Mouse (Mus musculus) kidney, adult 2 months (tissue): ENCODE results near the gene Ctsd. TPM values are rescaled to one million over a fixed set of nuclear protein-coding genes. Genes with fewer than 3 reads are reported as not detected.

ENCODE experiments used
- DNase-seq: peaks from one replicate; pipeline ENCODE4 v3.0.0; 2021
- H3K27ac ChIP-seq: fragments of 200-500 bp; 2 replicates; pipeline ENCODE4 v1.5.1; 2012; ENCODE audit warnings: low read depth, low read length, control low read depth, inconsistent platforms; ENCODE audit not compliant: insufficient read depth
- H3K27me3 ChIP-seq: fragments of 200-500 bp; replicated peaks from 2 replicates; pipeline ENCODE4 v1.6.1; 2012; ENCODE audit warnings: mild to moderate bottlenecking, moderate library complexity, low read length, inconsistent platforms; ENCODE audit not compliant: control insufficient read depth, insufficient read depth
- H3K36me3 ChIP-seq: fragments of 200-500 bp; 2 replicates; pipeline ENCODE4 v1.6.1; 2012; ENCODE audit warnings: mild to moderate bottlenecking, moderate library complexity, low read length, inconsistent platforms; ENCODE audit not compliant: control insufficient read depth, insufficient read depth
- H3K4me1 ChIP-seq: fragments of 200-500 bp; 2 replicates; pipeline ENCODE4 v1.6.1; 2011; ENCODE audit warnings: low read length; ENCODE audit not compliant: control insufficient read depth, insufficient read depth
- H3K4me3 ChIP-seq: fragments of 200-500 bp; 2 replicates; pipeline ENCODE4 v1.5.1; 2011; ENCODE audit warnings: mild to moderate bottlenecking, low read depth, low read length, control low read depth; ENCODE audit not compliant: insufficient read depth
- CTCF ChIP-seq: fragments of 200-500 bp; conservative IDR thresholded peaks from 2 replicates; pipeline ENCODE4 v1.5.1; 2011; ENCODE audit warnings: low read depth, mild to moderate bottlenecking, control low read depth, low read length, moderate library complexity, mixed read lengths; ENCODE audit not compliant: insufficient read depth, insufficient read length
- POLR2A ChIP-seq: fragments of 200-500 bp; IDR thresholded peaks from one replicate; pipeline ENCODE4 v1.6.1; 2011; ENCODE audit warnings: low read depth, low read length, control low read depth
- WGBS: fragments of 180-500 bp; shearing (Covaris S2); methylation state at CpG from one replicate; pipeline ENCODE4 v1.1.7; 2018; 5-methylcytosine and 5-hydroxymethylcytosine counted together
- polyA plus RNA-seq: library from polyadenylated mRNA; depleted of rRNA; stranded (reverse); fragments of >200 nt; gene quantifications from 2 replicates; pipeline ENCODE4 v1.2.3, GENCODE M21; 2012

Gene Ctsd
- polyA plus RNA-seq, 1 experiment, result 830 TPM

DNA sequence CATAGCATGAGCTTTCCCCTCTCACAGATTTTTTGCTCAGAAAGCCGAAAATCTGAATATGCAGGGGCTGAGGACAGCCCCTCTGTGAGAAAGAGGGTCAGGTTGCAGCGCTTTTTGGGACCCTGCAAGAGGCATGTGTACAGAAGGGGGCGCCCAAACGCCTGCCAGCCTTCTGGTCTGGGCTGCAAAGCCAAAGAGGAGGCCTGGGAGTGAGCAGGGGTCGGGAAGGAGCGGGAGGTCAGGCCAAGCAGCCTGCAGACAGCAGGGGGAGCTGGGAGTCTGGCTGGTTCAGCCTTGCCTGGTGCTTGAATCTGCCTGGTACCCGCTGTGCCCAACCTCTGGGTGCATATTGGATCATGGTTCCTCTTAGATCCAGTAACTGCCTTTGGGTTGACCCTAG, 40.4 kb upstream of the Ctsd start:
- DNase-seq, result no peak
- H3K4me1 ChIP-seq, result no peaks in the 10 kb centered on the region
- WGBS, result 54% methylated on average over 7 of the region's 7 CpGs
- no peaks in the 10 kb centered on the region for H3K36me3 ChIP-seq
- no peaks in the 10 kb centered on the region for H3K27me3 ChIP-seq
- H3K27ac ChIP-seq, result no peak overlapping the region
- TF ChIP-seq CTCF, result 0 out of 2 replicates have a peak, but pooled peaks have one; percentile 11
- no peak for TF ChIP-seq POLR2A
- no peak overlapping the region for H3K4me3 ChIP-seq

DNA sequence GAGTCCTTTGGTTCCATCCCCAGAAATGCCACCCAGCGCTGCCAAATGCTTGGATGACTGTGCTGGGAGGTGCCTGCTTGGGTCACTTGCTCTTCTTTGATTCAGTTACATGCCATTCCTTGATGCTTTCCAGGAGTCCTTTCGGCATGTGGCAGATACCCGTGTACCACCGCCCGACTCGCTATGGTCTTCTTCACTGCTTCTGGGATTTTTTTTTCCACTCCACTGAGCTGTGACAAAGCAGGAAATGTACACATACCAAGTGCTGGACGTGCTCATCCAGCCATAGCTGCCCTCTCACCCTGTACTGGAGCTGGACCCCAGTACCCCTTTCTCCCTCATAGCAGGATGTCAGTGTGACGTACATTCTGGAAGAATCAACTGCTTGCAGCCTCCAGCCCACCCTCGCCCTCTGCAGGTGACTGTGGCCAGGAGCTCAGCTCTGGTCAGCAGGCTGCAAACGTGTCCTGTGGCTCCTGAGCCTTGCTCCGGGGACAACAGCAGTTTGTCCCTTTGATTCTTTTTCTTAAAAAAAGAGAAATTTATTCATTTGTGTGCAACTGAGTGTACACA, 37.9 kb upstream of the Ctsd start:
- Histone ChIP-seq H3K4me1 (no peaks in the 10 kb centered on the region), H3K4me3 (no peak overlapping the region), H3K27ac (no peak overlapping the region), H3K36me3 (no peaks in the 10 kb centered on the region), H3K27me3 (no peaks in the 10 kb centered on the region)
- DNase-seq, result peak; percentile 40
- 31% methylated on average over 11 of the region's 11 CpGs for WGBS
- TF ChIP-seq POLR2A, result no peak
- peak; percentile 62 for TF ChIP-seq CTCF

DNA sequence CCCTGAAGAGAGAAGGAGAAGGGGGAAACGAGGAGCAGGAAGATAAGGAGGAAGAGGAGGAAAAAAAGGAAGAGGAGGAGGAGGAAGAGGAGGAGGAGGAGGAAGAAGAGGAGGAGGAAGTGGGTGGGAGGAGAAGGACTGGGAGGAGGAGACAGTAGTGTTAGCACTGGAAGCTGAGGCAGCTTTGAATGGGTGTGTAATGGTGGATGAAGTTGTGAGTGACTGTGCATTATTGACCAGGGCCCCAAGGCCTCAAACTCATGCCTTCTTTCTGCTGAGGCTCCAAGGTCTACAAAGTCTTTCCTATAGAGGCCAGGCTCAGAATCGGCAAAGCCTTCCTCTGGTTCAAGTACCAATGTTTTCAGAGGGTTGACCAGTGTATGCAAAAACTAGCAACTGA, 34.0 kb upstream of the Ctsd start:
- DNase-seq, result no peak
- TF ChIP-seq POLR2A, result no peak
- TF ChIP-seq CTCF, result no peak
- no peak overlapping the region for H3K4me3 ChIP-seq
- 65% methylated on average over 2 of the region's 2 CpGs for WGBS
- H3K27ac ChIP-seq, result no peak overlapping the region
- no peaks in the 10 kb centered on the region for H3K36me3 ChIP-seq
- H3K27me3 ChIP-seq, result no peaks in the 10 kb centered on the region
- no peaks in the 10 kb centered on the region for H3K4me1 ChIP-seq

DNA sequence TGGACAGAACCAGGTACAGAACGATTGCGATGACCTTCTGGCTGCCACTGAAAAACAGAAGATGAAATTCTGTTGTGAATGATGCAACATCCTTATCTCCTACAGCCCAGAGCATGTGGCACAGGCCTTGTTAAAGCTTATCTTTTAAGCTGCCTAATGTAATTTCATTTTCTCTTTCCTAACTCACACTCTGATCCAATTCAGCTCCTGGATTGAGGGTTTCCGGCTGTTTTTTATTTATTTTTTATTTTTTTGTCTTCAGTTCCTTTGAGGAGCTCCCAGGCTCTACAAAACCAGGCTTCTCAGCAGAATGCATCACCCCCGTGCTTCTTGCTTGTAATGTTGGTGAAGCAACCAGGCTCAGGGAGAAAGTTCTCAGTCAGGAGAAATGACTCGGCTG, 32.0 kb upstream of the Ctsd start:
- no peak overlapping the region for H3K27ac ChIP-seq
- 80% methylated on average over 5 of the region's 5 CpGs for WGBS
- DNase-seq, result no peak
- no peaks in the 10 kb centered on the region for H3K4me1 ChIP-seq
- no peak for TF ChIP-seq POLR2A
- no peak for TF ChIP-seq CTCF
- no peaks in the 10 kb centered on the region for H3K27me3 ChIP-seq
- no peak overlapping the region for H3K4me3 ChIP-seq
- H3K36me3 ChIP-seq, result no peaks in the 10 kb centered on the region

DNA sequence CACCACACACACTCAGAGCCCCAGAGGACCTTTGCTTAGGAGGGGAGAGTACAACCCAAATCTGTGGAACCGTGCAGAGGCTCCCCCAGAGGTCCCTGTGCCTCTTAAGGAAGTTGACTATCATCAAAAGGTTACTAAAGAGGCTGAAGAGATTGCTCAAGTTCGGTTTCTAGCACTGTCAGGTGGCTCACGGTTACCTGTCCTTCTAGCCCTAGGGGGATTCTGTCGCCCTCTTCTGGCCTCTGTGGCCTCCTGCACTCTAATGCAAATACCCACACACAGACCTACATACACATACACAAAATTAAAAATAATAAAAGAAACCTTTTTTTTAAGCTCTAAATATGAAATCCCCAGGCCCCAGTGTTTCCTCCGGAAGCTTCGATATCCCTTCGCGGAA, 30.8 kb upstream of the Ctsd start:
- DNase-seq, result no peak
- Histone ChIP-seq H3K27ac (no peak overlapping the region), H3K4me3 (no peak overlapping the region), H3K4me1 (no peaks in the 10 kb centered on the region), H3K36me3 (no peaks in the 10 kb centered on the region), H3K27me3 (no peaks in the 10 kb centered on the region)
- TF ChIP-seq POLR2A (no peak), CTCF (no peak)
- WGBS, result 91% methylated on average over 8 of the region's 8 CpGs

DNA sequence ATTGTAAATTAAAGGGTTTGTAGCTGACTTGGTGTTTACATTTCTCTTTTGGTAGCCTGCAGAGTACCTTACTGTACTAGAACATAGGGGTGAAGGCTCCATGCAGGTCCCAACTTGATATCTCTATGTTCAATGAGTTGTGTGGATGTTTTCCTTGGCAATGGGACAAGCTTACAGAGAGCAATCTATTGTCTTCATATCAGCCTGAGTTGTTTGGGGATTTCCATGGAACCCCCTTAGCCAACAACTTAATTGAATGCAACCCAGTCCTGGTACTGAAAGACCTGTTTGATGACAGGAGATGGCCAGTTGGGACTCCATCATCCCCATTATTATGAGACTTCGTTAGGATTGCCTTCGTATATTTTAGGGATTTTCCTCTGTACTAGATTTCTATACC, 30.2 kb upstream of the Ctsd start:
- H3K4me1 ChIP-seq, result no peaks in the 10 kb centered on the region
- no peak for DNase-seq
- no peak overlapping the region for H3K4me3 ChIP-seq
- H3K27ac ChIP-seq, result no peak overlapping the region
- 87% methylated on average over 2 of the region's 2 CpGs for WGBS
- TF ChIP-seq CTCF (no peak), POLR2A (no peak)
- H3K36me3 ChIP-seq, result no peaks in the 10 kb centered on the region
- H3K27me3 ChIP-seq, result no peaks in the 10 kb centered on the region

DNA sequence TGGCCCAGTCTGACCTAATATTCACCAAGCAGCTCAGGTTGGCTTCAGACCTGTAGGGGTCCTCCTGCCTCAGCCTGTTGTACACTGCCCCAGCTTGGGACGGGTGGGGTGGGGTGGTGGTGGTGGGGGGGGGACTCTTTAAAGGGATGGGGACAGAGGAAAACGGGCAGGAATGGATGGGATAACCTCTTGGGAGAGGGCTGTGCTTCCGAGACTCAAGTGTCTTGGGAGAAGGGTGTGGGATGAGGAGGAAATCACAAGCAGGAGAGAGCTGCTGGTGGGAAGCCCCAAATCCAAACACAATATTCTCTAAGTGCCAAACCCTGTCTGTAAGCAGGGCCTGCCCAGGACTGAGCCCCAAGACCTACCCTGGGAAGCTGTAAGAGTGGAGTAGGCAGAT, 28.4 kb upstream of the Ctsd start:
- TF ChIP-seq POLR2A (no peak), CTCF (no peak)
- H3K27me3 ChIP-seq, result no peaks in the 10 kb centered on the region
- 74% methylated on average over 3 of the region's 3 CpGs for WGBS
- no peak overlapping the region for H3K4me3 ChIP-seq
- no peaks in the 10 kb centered on the region for H3K36me3 ChIP-seq
- H3K27ac ChIP-seq, result no peak overlapping the region
- DNase-seq, result no peak
- no peaks in the 10 kb centered on the region for H3K4me1 ChIP-seq
